Mouse (Mus musculus): ENCODE measurements around the gene Boll.
"Not testable (repeated sequence)": the region's sequence is repeated elsewhere in the genome, so short reads cannot be mapped to it uniquely, and the experiment has no call there.

Gene Boll

GRCm38 (mm10) chr1:55363044-55363565 lies at the start of gene Boll:
TSS of gene Boll (minus strand) at chr1:55363469.
- peak; percentile 50 to 71 for DNase-seq (ENCODE audit: low spot score in 2 of 2)

DNA sequence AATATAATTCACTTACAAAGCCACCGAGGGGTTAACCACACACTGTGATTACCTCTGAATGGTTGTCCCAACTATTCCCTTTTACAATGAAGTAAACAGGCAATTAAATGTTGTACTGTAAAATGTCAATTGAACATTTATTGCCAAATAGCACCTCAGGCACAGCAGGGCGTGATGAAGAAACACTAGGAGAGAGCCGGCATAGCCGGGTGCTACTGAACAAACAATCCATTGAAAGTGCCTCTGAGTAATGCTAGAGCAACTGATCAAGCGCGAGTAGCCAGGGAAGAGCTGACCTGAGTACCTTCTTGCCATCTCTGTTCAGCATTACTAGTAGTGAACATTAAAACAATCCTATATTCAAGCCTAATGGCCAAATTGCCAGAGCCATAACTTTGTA lies 49.3 kb upstream of the Boll start:
- no peak for DNase-seq (ENCODE audit: low spot score in 2 of 2)

GRCm38 (mm10) chr1:55411079-55411478 lies 47.8 kb upstream of the Boll start:
- no peak for DNase-seq (ENCODE audit: low spot score in 2 of 2)

DNA sequence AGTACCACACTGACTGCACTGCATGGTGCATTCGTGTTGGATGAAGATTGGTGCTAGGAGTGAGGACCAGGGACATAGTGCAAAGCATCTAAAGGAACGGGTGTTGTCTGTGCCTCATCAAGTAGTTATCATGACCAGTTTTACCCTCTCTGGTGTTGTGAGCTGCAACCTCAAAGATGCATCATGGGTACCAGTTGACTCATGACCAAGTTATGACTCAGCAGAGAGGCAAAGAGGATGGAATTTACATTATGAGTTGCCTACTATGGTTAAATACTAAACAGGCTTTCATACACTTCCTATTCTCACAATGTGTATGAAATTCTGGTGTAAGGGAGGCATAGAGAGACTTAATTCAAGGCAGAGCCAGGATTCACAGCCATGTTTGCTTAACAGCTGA lies 47.4 kb upstream of the Boll start:
- DNase-seq (ENCODE audit: low spot score in 2 of 2): no peak

- peak in 1 of 2 experiments; percentile 19 for DNase-seq (ENCODE audit: low spot score in 2 of 2)
Measured at GRCm38 (mm10) chr1:55406531-55407375, 43.5 kb upstream of the Boll start.

DNA sequence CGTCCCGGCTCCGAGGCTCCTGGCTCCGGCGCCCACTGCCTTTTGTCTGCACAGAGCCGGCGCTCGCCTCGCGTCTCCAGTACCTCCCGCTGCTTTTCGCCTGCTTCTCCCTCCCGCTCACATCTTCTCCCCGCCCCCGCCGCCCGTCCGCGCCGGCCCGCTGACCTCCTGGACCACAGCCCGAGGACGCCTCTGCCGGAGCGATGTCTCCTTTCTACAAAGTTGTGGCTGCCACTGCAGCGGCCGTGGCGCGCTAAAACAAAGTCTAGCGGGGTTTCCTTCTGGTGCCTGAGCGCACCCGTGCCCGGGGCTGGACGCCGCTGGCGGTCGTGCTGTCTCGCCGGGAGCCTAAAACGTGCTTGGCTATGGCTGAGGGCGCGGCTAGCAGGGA lies 42.7 kb upstream of the Boll start:
- peak; percentile 67 to 68 for DNase-seq (ENCODE audit: low spot score in 2 of 2)

GRCm38 (mm10) chr1:55405272-55406022 lies 42.2 kb upstream of the Boll start, which contains the start of gene Plcl1:
TSS of gene Plcl1 (plus strand) at chr1:55405921.
- DNase-seq (ENCODE audit: low spot score in 2 of 2): peak; percentile 77 to 92

GRCm38 (mm10) chr1:55404439-55404838 lies 41.2 kb upstream of the Boll start:
- peak; percentile 7 to 10 for DNase-seq (ENCODE audit: low spot score in 2 of 2)

DNA sequence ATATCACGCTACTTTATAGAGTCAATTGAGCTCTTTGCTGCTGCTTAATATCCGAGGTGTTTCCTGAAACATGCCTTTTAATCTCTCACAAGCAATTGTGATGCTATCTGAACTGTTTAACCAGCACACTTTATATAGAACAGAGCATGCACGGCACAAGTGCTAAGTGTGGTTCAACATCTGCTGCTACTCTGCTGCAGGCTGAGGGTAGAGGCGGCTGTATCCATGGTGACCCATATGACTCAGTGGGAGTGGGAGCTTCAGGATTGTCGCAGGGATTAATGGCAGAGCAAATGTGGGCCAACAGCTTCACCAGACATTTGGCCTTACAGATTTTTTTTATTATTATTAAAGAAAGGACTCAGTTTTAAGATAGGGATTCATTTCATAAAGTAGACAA lies 36.6 kb upstream of the Boll start:
- DNase-seq (ENCODE audit: low spot score in 2 of 2): no peak

DNA sequence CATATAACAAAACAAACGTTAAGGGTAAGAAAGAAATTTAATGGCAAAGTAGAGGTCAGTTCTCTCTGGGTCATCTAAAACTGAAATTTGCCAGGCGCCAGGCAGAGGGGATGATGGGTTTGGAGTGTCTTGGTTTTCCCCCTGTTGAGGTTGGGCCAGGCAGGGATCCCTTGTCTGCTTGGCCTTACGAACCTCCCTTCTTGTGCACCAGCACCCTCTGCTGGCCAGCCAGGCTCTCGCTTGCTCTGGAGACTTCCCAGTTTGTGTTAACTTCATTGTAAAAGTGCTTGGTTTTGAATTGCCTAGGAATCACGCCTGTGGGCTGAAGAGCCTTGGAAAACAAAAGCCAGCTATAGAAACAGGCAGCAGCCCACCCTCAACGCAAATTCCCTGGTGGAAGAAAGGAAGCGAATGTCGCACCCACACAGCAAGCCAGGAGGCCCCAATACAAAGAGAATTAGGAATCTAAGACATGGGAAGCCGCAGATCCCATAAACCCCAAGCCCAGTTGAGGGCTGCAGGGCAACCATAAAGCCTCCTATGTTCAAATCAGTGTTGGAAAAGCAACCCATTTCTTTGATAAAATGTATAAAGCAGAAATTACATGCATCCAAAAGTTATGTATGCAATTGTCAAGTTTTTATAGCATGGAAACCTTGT lies 20.0 kb upstream of the Boll start:
- peak; percentile 65 to 73 for DNase-seq (ENCODE audit: low spot score in 2 of 2)

DNA sequence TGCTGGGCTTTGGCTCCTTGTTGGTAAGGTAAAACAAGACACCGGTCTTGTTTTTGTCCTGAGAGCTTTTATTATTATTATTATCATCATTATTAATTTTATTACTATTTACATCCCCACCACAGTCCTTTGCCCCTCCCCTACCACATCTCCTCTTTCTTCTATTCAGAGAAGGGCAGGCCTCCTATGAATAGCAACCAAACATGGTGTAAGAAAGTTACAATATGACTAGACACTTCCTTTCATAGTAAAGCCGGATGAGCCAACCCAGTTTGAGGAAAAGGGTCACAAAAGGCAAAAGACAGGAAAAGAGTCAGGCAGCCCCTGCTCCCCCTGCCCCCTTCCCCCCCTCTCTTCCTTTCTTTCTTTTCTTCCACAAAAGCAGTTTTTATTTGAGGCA lies 17.3 kb upstream of the Boll start:
- no peak for DNase-seq (ENCODE audit: low spot score in 2 of 2)

DNA sequence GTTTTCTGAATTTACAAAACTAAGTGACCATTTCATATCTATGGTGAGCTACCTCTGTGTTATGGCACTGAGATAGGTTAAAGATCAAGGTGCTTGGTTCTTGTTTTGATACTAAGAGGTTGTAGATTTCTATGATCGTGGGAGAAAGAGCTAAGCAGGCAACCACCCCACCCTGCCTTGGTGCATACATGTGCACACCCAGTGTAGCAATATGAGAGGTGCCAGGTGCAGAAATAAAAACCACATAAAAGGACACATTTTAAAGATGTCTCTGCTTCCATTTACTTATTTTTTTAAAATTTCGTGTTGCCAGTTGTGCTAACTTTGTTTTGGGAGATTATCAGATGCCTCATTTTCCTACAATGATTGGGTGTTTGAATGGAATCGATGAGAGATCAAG lies 9.4 kb upstream of the Boll start:
- DNase-seq (ENCODE audit: low spot score in 2 of 2): no peak

GRCm38 (mm10) chr1:55363586-55363985 lies 317 bp upstream of the Boll start:
- DNase-seq (ENCODE audit: low spot score in 2 of 2): peak; percentile 10 to 26

DNA sequence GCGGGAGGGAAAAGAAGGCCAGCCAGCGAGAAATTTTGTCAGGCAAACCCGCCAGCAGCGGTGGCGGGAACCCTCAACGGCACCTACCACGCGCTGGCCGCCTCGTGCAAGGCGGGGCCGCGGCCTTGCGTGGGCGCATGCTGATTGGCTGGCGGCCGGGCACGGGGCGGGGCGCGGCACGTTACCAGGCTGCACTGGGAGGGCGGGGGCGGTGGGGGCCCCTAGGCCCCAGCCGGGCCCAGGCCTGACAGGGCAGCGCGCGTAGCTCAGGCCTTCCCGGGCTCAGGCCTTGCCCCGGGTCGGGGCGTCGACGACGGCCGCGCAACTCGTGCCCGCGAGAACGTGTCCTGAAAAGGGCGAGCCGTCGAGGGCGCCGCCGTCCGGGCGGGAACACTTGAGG lies 635 bp downstream of the Boll start:
- no peak for DNase-seq (ENCODE audit: low spot score in 2 of 2)

GRCm38 (mm10) chr1:55351914-55352313 lies 11.4 kb downstream of the Boll start:
- DNase-seq (ENCODE audit: low spot score in 2 of 2): not testable (repeated sequence)

- not testable (repeated sequence) for DNase-seq (ENCODE audit: low spot score in 2 of 2)
Measured at GRCm38 (mm10) chr1:55325496-55325895, 37.8 kb downstream of the Boll start.

DNA sequence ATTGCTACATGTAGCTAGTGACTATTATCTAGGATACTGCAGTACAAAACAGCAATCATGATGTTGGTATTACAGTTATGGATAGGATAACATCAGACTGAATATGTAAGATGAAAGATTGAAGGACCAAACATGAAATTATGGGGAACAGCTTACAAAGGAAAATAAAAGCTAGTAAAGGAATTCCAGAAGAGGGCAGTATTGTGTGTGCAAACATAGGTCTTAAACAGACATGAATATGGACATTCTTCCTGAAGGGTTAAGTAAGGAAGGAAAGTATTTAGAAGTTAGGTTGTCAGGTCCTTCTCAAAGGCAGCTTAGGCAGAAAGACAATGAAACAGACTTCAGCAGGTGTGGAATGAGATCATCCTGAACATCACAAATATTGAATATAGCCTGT lies 62.2 kb downstream of the Boll start:
- DNase-seq (ENCODE audit: low spot score in 2 of 2): no peak

DNA sequence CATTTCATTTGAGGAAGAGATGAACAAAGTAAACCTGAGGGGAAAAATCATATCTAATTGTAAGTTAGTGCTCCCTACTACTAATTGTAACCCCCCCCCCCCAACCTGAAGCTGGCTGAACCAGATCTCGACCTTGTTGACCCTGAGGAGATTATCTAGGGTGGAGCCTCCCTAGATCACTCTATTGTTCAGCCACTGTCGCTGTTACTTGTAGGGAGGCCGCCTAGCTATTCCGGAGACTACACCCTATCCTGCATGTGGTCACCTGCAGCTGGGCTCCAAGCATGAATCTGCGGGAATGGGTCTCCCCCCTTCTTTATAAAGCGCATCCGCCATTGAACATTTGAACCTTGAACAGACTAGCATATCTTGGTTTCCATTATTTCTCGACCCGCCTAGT lies 84.2 kb downstream of the Boll start:
- no peak for DNase-seq (ENCODE audit: low spot score in 2 of 2)

GRCm38 (mm10) chr1:55265447-55265846 lies 97.8 kb downstream of the Boll start:
- no peak for DNase-seq (ENCODE audit: low spot score in 2 of 2)

DNA sequence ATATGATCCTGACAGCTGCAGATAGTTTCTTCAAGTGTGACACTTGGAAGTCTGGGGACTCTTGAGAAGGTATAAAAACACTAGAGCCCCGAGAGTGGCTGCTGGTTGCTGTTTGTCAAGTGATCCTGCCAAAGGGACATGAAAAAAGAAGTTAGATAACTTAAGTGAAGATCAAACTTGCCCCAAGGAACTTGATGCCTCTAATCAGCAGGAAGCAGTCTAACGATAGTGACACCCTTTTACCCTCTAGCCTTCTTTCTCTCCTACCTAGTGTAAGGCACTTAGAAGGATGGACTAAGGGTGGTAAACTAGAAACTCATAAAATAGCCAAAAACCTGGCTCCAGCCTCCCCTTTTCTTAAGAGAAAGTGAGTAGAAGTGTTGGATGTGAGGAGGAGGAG lies 98.9 kb downstream of the Boll start:
- DNase-seq (ENCODE audit: low spot score in 2 of 2): no peak

DNA sequence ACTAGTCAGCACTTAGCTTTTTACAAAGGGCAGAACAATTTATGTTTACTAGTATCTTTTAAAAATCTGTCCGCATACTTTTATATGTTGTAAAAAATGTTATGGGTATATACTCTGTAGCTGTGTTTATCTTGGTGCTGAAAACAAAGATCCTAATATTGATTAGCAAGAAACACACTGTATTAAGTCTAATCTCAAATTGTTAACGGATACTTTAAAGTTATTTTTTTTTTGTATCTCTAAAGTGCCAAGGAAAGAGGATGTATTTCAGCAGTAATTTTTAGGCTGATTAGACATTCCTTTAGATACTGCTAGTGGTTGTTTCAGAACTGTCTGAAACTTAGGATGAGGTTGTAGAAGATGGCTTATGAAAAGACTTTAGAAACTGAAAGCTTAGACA lies 116.9 kb downstream of the Boll start:
- no peak for DNase-seq (ENCODE audit: low spot score in 2 of 2)

GRCm38 (mm10) chr1:55239237-55239636 lies 124.0 kb downstream of the Boll start:
- DNase-seq (ENCODE audit: low spot score in 2 of 2): no peak
